Mouse (Mus musculus) neural tube, embryonic 15.5 days (tissue): ENCODE results near the gene Gstz1. TPM values are rescaled to one million over a fixed set of nuclear protein-coding genes. Genes with fewer than 3 reads are reported as not detected.
A peak's percentile ranks its signal among the peaks of the same experiment; 100 is the strongest.
"Not testable (repeated sequence)": the region's sequence is repeated elsewhere in the genome, so short reads cannot be mapped to it uniquely, and the experiment has no call there.

Source experiments
- ATAC-seq: fragments of 200-750 bp; cut with Nextera tagmentation; 2 replicates; pipeline ENCODE4 v1.8.0; 2017; ENCODE audit warnings: mild to moderate bottlenecking, moderate TSS enrichment, moderate library complexity; ENCODE audit not compliant: low FRiP score
- H3K27ac ChIP-seq: fragments of 300-500 bp; sonication (generic); replicated peaks from 2 replicates; pipeline ENCODE4 v1.5.1; 2015; ENCODE audit warnings: mild to moderate bottlenecking, inconsistent platforms
- H3K27me3 ChIP-seq: fragments of 300-500 bp; sonication (generic); replicated peaks from 2 replicates; pipeline ENCODE4 v1.6.1; 2015; ENCODE audit warnings: inconsistent platforms
- H3K36me3 ChIP-seq: fragments of 300-500 bp; sonication (generic); 2 replicates; pipeline ENCODE4 v1.6.1; 2015; ENCODE audit warnings: inconsistent platforms
- H3K4me1 ChIP-seq: fragments of 300-500 bp; sonication (generic); 2 replicates; pipeline ENCODE4 v1.6.1; 2015; ENCODE audit warnings: inconsistent platforms
- H3K4me2 ChIP-seq: fragments of 300-500 bp; sonication (generic); 2 replicates; pipeline ENCODE4 v1.6.1; 2015; ENCODE audit warnings: inconsistent platforms, mild to moderate bottlenecking, moderate library complexity
- H3K4me3 ChIP-seq: fragments of 300-500 bp; sonication (generic); replicated peaks from 2 replicates; pipeline ENCODE4 v1.5.1; 2015; ENCODE audit warnings: mild to moderate bottlenecking, inconsistent platforms
- H3K9ac ChIP-seq: fragments of 300-500 bp; sonication (generic); replicated peaks from 2 replicates; pipeline ENCODE4 v1.6.1; 2015; ENCODE audit warnings: mild to moderate bottlenecking, inconsistent platforms
- H3K9me3 ChIP-seq: fragments of 300-500 bp; sonication (generic); replicated peaks from 2 replicates; pipeline ENCODE4 v1.6.1; 2016; ENCODE audit warnings: inconsistent platforms
- WGBS: fragments of 180-500 bp; shearing (Covaris S2); methylation state at CpG from one replicate; pipeline ENCODE4 v1.1.7; 2015; ENCODE audit warnings: mixed read lengths; 5-methylcytosine and 5-hydroxymethylcytosine counted together
- polyA plus RNA-seq: library from polyadenylated mRNA; unstranded; fragments of >200 nt; fragmentation: Nextera tagmentation; extraction: Ambion mirVana; gene quantifications from 2 replicates; pipeline ENCODE4 v1.2.1, GENCODE M21; 2015

Gstz1 gene
- polyA plus RNA-seq, 1 experiment from 2014 or later = 25.1 TPM

DNA sequence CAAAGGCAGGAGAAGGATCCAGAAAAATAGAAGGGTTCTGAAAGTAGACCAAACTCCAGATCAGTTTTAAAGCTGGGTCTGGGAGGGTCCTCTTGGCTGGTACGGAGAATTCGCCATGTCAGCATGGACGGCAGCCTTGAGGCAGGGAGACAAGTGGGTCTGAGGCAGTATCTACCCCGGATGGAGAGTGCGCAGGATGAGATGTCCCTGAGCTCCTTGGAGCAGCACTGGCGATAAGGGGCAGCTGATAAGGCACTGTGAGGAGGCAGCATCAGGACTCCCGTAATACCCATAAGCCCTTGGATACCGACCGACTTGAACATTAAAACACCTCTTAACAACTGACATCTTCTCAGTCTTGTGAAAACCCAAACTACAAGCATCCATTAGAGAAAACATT lies 14.2 kb upstream of the Gstz1 start:
- H3K36me3 ChIP-seq = peaks cover 44% of the 10 kb centered on the region
- no peak overlapping the region for H3K4me2 ChIP-seq
- no peaks in the 10 kb centered on the region for H3K9me3 ChIP-seq
- no peaks in the 10 kb centered on the region for H3K27me3 ChIP-seq
- H3K4me3 ChIP-seq = no peak overlapping the region
- no peaks in the 10 kb centered on the region for H3K4me1 ChIP-seq
- WGBS = 95% methylated on average over 9 of the region's 9 CpGs
- H3K9ac ChIP-seq = no peak overlapping the region
- H3K27ac ChIP-seq = no peak overlapping the region
- ATAC-seq = no peak

DNA sequence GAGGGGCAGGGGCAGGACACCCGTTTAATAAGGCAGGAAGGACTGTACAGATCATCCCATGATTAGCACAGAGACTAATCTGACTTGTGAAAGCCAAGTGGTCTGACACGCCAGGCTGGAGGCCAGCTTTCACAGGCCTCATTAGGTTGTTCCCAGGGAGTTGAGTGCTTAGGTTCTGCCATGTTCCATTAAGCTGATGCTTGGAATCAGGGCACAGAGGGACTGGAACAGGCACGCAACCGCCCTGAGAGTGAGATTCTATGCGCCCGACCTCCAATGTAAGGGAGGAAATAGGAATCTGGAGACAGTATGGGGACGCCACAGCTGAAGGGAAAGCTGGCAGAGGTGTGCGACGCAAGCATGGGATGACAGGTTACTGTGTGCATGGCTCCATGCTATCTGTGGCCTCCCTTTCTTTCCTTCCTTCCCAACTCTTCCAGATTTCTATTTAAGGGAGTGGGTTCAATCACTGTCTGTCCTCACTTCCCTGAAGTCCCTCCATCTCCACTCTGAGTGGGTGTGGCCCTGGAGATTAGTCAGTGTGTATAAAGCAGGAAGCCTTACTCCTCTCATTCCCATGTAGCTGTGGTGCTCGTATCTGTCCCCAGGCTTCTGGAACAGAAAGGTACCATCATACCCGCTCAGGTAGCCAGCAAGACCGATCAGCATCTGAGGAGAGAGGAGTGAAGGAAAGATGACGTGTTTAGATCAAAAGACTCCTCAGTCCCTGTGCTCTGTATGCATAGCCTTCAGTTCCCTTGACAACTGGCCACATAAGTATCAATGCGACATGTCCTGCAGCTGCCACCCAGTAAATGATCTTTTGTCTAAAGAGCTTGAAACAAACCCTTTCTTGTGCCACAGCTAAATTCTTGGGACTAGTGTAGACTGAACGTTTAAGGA lies 9.3 kb upstream of the Gstz1 start:
- Histone ChIP-seq H3K4me3 (no peak overlapping the region), H3K4me1 (no peaks in the 10 kb centered on the region), H3K36me3 (peaks cover 23% of the 10 kb centered on the region), H3K4me2 (no peak overlapping the region), H3K9ac (no peak overlapping the region), H3K9me3 (no peaks in the 10 kb centered on the region), H3K27ac (no peak overlapping the region), H3K27me3 (no peaks in the 10 kb centered on the region)
- WGBS = 67% methylated on average over 15 of the region's 15 CpGs
- no peak for ATAC-seq

DNA sequence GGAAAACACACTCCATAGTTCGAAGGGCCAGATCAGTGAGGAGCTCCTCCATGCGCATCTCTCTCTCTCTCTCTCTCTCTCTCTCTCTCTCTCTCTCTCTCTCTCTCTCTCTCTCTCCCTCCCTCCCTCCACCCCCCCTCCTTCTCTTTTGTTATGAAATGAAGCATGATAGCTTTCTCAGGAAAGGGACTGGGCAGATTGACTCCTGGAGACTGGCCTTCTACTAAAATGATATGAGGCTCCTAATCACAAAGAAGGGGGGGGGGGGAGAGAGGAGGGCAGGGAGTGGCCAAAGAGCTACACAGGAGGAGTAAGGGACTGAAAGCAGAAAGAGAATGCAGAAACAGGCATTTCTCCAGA lies 8.6 kb upstream of the Gstz1 start:
- Histone ChIP-seq H3K4me1 (no peaks in the 10 kb centered on the region), H3K27me3 (no peaks in the 10 kb centered on the region), H3K4me3 (no peak overlapping the region), H3K36me3 (peaks cover 18% of the 10 kb centered on the region), H3K4me2 (no peak overlapping the region), H3K9me3 (no peaks in the 10 kb centered on the region), H3K9ac (no peak overlapping the region), H3K27ac (no peak overlapping the region)
- 26% methylated on average over 2 of the region's 2 CpGs for WGBS
- no peak for ATAC-seq

- H3K4me1 ChIP-seq = no peaks in the 10 kb centered on the region
- 48% methylated on average over 2 of the region's 2 CpGs for WGBS
- peaks cover 13% of the 10 kb centered on the region for H3K36me3 ChIP-seq
- H3K9me3 ChIP-seq = no peaks in the 10 kb centered on the region
- ATAC-seq = no peak
- H3K4me3 ChIP-seq = no peak overlapping the region
- H3K4me2 ChIP-seq = no peak overlapping the region
- H3K27me3 ChIP-seq = no peaks in the 10 kb centered on the region
- no peak overlapping the region for H3K9ac ChIP-seq
- H3K27ac ChIP-seq = no peak overlapping the region
Measured at GRCm38 (mm10) chr12:87138768-87139167, 8.2 kb upstream of the Gstz1 start.

GRCm38 (mm10) chr12:87142156-87142555 lies 4.8 kb upstream of the Gstz1 start:
- no peak overlapping the region for H3K9ac ChIP-seq
- H3K27me3 ChIP-seq = no peaks in the 10 kb centered on the region
- H3K4me2 ChIP-seq = no peak overlapping the region
- H3K9me3 ChIP-seq = no peaks in the 10 kb centered on the region
- 0 out of 2 replicates have a peak, but pooled peaks cover 4% of the 10 kb centered on the region for H3K36me3 ChIP-seq
- H3K4me1 ChIP-seq = peaks cover 19% of the 10 kb centered on the region
- H3K4me3 ChIP-seq = no peak overlapping the region
- WGBS = 70% methylated on average over 2 of the region's 2 CpGs
- no peak overlapping the region for H3K27ac ChIP-seq
- no peak for ATAC-seq

- WGBS = under 1% methylated on average over 60 of the region's 61 CpGs
- Histone ChIP-seq H3K36me3 (peaks cover 8% of the 10 kb centered on the region; the same call in 1 of the 2 replicates), H3K27me3 (no peaks in the 10 kb centered on the region), H3K27ac (peak within 1 kb of the TSS; percentile 100), H3K4me3 (peak within 1 kb of the TSS; percentile 100), H3K4me2 (peak within 1 kb of the TSS; percentile 74), H3K9ac (peak within 1 kb of the TSS; percentile 78), H3K4me1 (peaks cover 26% of the 10 kb centered on the region), H3K9me3 (no peaks in the 10 kb centered on the region)
- peak; percentile 96 for ATAC-seq
Measured at GRCm38 (mm10) chr12:87147395-87148089, 577 bp downstream of the Gstz1 start, which contains the start of gene Pomt2. Gene Pomt2, minus strand, starts transcription at chr12:87147968.

- H3K4me3 ChIP-seq = peak overlapping the region; percentile 100
- no peaks in the 10 kb centered on the region for H3K27me3 ChIP-seq
- peak overlapping the region; percentile 78 for H3K9ac ChIP-seq
- 18% methylated on average over 15 of the region's 15 CpGs for WGBS
- ATAC-seq = no peak
- H3K4me1 ChIP-seq = peaks cover 26% of the 10 kb centered on the region
- H3K36me3 ChIP-seq = peaks cover 8% of the 10 kb centered on the region; the same call in 1 of the 2 replicates
- H3K9me3 ChIP-seq = no peaks in the 10 kb centered on the region
- H3K27ac ChIP-seq = peak overlapping the region; percentile 100
- peak overlapping the region; percentile 74 for H3K4me2 ChIP-seq
Measured at GRCm38 (mm10) chr12:87148136-87148535, 1.2 kb downstream of the Gstz1 start.

GRCm38 (mm10) chr12:87149471-87149870 lies 2.5 kb downstream of the Gstz1 start:
- no peaks in the 10 kb centered on the region for H3K9me3 ChIP-seq
- H3K36me3 ChIP-seq = peaks cover 3% of the 10 kb centered on the region; the same call in 1 of the 2 replicates
- no peak overlapping the region for H3K4me2 ChIP-seq
- H3K9ac ChIP-seq = no peak overlapping the region
- H3K27ac ChIP-seq = no peak overlapping the region
- no peak for ATAC-seq
- H3K4me1 ChIP-seq = peaks cover 26% of the 10 kb centered on the region
- H3K27me3 ChIP-seq = no peaks in the 10 kb centered on the region
- H3K4me3 ChIP-seq = no peak overlapping the region
- 96% methylated on average over 5 of the region's 5 CpGs for WGBS

GRCm38 (mm10) chr12:87154448-87154847 lies 7.5 kb downstream of the Gstz1 start:
- ATAC-seq, H3K36me3 ChIP-seq, H3K9me3 ChIP-seq, H3K4me2 ChIP-seq, H3K4me1 ChIP-seq, H3K27me3 ChIP-seq, H3K4me3 ChIP-seq, H3K9ac ChIP-seq, H3K27ac ChIP-seq: not testable (repeated sequence)
- 82% methylated on average over 4 of the region's 4 CpGs for WGBS

DNA sequence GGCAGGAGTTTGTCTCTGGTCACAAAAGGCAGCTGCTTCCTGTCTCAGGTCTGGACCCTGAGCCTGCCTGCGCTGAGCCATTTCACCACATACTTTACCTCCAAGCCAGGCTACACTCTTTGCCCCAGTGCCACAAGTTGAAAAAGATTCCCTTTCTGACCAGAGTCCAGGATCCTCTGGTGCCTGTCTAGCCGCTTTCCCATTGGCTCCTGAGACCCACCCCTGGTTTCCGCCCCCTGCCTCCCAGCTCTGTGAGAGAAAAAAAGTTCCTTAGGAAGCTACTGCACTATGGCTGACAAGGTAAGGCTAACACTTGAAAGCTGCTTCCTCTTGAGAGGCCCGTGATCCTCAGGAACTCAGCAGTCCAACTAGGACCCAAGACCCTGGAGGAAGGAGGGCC lies 10.4 kb downstream of the Gstz1 start:
- H3K36me3 ChIP-seq = no peaks in the 10 kb centered on the region
- H3K27me3 ChIP-seq = no peaks in the 10 kb centered on the region
- no peaks in the 10 kb centered on the region for H3K9me3 ChIP-seq
- no peak overlapping the region for H3K4me3 ChIP-seq
- H3K27ac ChIP-seq = no peak overlapping the region
- no peak for ATAC-seq
- H3K4me2 ChIP-seq = no peak overlapping the region
- no peaks in the 10 kb centered on the region for H3K4me1 ChIP-seq
- H3K9ac ChIP-seq = no peak overlapping the region
- WGBS = 66% methylated on average over 4 of the region's 4 CpGs

GRCm38 (mm10) chr12:87158099-87158498 lies 11.1 kb downstream of the Gstz1 start:
- 81% methylated on average over 7 of the region's 7 CpGs for WGBS
- no peak overlapping the region for H3K27ac ChIP-seq
- no peaks in the 10 kb centered on the region for H3K27me3 ChIP-seq
- no peaks in the 10 kb centered on the region for H3K9me3 ChIP-seq
- H3K4me3 ChIP-seq = no peak overlapping the region
- H3K9ac ChIP-seq = no peak overlapping the region
- no peak overlapping the region for H3K4me2 ChIP-seq
- no peak for ATAC-seq
- H3K36me3 ChIP-seq = 0 out of 2 replicates have a peak, but pooled peaks cover 2% of the 10 kb centered on the region
- no peaks in the 10 kb centered on the region for H3K4me1 ChIP-seq

GRCm38 (mm10) chr12:87160310-87160709 lies 13.3 kb downstream of the Gstz1 start:
- ATAC-seq = no peak
- Histone ChIP-seq H3K27ac (no peak overlapping the region), H3K4me1 (no peaks in the 10 kb centered on the region), H3K36me3 (0 out of 2 replicates have a peak, but pooled peaks cover 6% of the 10 kb centered on the region), H3K27me3 (no peaks in the 10 kb centered on the region), H3K4me3 (no peak overlapping the region), H3K9ac (no peak overlapping the region), H3K4me2 (no peak overlapping the region), H3K9me3 (no peaks in the 10 kb centered on the region)
- WGBS = 93% methylated on average over 1 of the region's 1 CpGs
